Mouse (Mus musculus) kidney, embryonic 15.5 days (tissue): Measurements from ENCODE around the gene Rab32. TPM values are rescaled to one million over a fixed set of nuclear protein-coding genes. Genes with fewer than 3 reads are reported as not detected.

Experiments used
- polyA plus RNA-seq: library from polyadenylated mRNA; unstranded; fragments of >200 nt; fragmentation: Nextera tagmentation; extraction: Ambion mirVana; gene quantifications from 2 replicates; pipeline ENCODE4 v1.2.1, GENCODE M21; 2015

Rab32 gene
- polyA plus RNA-seq, 1 experiment from 2014 or later: 17.8 TPM

Other genes starting within 250 kb of the Rab32 start
- 0.12 and 0.13 TPM in 2 replicates for gene Adgb, start 85.9 kb downstream of the Rab32 start, polyA plus RNA-seq
- not detected in 2 replicates for gene Gm10944, start 123.1 kb upstream of the Rab32 start, polyA plus RNA-seq